Mouse (Mus musculus) cerebellum, adult 8-10 months (tissue): Measurements from ENCODE around the gene Id1.

Experiments
- DNase-seq: peaks from one replicate; pipeline ENCODE4 v3.0.0; 2022

Gene Id1

DNA sequence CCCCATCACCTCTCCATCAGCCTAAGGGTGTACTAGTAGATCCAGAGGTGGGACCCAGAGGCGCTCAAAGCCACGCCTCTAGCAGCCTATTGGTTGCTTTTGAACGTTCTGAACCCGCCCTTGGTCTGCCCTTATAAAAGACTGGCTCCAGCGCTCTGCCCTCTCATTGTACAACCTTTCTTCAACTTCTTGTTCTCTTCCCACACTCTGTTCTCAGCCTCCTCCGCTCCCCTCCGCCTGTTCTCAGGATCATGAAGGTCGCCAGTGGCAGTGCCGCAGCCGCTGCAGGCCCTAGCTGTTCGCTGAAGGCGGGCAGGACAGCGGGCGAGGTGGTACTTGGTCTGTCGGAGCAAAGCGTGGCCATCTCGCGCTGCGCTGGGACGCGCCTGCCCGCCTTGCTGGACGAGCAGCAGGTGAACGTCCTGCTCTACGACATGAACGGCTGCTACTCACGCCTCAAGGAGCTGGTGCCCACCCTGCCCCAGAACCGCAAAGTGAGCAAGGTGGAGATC lies at the start of gene Id1:
Gene Id1, plus strand, starts transcription at position 162 of the 512 bp plus-strand sequence.
- no peak for DNase-seq

DNA sequence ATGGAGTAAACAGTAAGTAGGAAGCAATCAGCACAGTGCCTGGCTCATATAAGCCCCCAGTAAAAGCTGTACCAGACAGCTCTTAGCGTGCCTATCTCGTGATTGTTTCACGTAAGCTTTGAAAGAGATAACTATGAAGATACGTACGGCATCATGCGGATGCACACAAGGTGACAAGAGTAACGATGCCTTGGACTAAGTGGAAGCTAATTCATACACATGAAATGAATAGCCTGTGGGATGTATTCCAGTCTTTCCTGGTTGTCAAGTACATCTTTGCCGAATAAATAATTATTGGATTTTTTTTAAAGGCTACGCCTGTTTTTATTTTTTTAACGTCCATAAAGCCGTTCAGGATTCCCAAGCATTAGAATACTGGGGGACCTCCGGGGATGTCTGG lies 49.7 kb upstream of the Id1 start:
- DNase-seq: no peak

- DNase-seq: peak; percentile 90
Measured at GRCm38 (mm10) chr2:152686806-152687267, 49.2 kb upstream of the Id1 start, which contains the start of gene Mcts2. TSS of gene Mcts2 (plus strand) at chr2:152687035.

DNA sequence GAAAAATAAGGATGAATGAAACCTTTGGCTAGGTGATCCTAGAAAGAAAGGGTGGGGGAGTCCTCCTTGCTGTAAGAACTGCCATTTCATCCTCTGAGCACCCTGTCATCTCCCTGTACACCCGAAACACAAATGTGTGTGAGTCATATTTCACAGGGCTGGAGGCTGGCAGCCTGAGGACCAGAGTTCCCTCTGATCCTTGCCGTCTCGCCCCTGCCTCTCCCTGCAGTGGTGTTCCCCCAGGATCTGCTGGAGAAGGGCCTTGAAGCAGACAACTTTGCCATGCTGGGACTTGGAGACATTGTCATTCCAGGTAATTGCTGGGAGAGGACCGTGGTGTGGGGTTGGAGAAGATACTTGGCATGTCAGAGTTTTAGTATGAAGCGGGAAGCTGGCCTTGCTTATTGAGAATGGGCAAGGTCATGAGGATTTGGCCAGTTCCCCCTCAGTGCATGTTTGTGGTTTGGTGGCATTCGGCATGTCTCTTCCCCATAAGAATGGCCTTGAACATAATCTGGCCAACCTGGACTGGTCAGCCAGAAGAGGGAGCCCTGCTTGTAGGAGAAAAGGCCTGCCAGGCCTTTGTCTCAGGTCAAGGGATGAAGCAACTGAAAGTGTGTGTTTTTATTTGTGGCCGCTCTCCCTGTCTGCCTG lies 44.4 kb upstream of the Id1 start:
- no peak for DNase-seq

DNA sequence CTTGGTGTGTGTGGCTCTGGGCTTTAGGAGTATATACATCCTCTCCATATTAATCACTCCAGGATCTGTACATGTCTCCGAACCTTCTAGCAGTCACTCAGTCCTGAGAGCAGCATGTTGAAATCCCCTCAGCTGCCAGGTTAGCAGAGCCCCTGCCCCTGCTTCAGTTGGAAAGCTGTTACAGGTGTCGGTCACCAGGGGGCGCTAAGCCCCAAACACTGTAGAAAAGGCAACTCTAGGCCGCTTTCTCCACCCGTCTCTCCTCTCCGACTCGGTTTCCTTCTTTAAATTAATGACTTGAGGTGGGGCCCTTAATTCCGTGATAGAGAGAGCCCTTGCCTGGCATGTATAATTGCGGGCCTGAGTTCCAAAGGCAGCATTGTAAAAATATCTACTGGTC lies 42.8 kb upstream of the Id1 start:
- DNase-seq: peak; percentile 73

- no peak for DNase-seq
Measured at GRCm38 (mm10) chr2:152693735-152694134, 42.3 kb upstream of the Id1 start.

DNA sequence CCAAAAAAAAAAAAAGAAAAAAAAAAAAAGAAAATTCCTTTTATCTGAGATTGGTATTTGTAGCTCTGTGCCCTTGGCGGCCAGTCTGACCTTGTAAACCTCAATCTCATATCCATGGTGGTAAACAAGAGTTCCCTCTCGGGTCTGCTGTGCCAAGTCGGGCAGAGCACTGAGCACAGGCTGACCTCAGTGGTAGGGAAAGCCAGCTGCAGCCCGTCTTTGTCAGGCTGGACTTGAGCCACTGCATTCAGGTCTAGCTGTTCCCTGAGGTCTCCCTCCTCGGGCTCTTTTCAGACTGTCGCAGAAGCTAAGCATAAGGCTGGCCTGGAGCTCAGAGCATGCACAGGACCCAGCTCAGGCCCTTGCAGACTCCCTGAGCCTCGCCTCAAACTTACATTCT lies 41.3 kb upstream of the Id1 start:
- DNase-seq: no peak

DNA sequence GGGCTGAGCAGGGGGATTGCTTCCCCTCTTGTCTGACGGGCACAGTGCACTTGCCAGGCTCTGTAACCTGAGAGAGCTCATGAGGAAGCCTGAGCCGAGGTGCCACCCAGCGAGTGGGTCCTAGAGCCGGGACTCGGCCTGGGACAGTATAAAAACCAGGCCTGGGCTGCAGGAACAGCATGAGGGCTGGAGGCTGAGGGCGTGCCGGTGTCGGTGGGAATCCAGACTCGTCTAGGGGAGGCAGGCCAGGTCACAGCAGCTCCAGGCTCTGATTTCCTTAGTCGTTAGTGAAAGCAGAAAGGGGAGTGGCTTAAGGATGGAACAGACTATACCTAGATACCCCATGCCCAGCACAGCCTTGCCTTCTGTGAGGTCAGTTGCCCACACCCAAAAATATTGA lies 40.0 kb upstream of the Id1 start:
- DNase-seq: no peak

DNA sequence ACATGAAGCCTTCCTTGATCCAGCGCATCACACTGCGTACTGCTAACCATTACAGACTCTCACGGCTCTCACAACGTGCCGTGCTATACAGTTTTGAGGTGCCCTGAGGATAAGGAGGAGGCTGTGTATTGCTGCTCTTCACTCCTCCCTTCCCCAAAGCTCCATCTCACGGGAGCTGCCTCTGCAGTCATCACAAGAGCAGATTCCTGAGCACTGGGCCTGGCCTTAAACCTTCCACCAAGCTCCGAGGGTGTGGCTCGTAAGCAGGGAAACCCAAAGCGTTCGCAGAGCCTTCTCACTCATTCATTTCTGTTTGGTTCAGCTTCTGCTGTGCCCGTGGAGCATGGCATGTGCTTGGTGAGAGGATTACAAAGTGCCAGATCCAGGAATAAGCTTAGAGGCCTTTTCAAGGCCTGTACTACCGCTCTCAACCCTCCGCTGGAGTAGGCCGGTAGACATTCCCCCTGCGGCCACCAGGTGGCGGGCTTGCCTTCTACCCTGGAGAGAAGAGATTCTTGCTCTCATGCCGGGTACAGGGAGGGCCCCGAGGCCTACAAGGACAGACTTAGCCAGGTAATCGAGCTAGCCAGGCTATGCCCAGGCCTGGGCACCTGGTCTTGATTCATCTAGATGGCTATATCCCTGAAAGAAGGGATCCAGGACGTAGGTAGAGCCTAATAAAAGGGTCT lies 39.4 kb upstream of the Id1 start:
- peak; percentile 96 for DNase-seq

DNA sequence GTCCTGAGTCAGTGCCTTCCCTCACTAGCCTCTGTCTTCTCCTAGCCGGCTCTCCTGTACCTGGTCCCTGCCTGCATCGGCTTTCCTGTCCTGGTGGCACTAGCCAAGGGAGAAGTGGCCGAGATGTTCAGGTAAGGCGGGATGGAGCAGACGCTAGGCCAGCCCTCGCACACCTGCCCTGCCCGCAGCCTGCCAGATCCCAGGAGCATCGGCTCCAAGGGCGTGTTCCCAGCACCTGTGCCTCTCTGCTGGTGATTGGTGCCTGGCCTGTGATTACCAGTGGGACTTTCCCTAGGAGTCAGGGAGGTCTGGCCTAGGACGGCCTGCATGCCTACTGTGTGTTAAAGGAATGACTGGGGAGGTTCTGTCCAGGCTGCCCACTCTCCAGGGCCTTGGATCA lies 35.9 kb upstream of the Id1 start:
- DNase-seq: peak; percentile 54

DNA sequence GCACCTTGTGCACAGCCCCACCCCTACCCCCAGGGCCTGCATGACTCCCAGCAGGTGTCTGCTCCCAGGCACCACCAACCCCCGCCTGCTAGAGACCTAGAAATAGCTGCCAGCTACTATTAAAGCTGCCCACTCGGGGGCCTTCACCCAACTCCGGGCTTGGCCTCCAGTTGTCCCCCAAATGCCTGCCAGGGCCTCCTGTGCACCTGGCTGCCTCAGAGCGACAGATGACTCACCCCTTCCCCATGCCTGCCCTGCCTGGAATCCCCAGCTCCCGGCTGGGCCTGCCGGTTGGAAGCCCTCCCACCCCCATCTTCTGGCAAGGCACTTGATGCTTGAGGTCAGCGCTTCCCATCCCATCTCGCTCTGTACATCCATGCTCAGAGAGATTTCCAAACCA lies 35.3 kb upstream of the Id1 start:
- DNase-seq: peak; percentile 61

- peak; percentile 46 for DNase-seq
Measured at GRCm38 (mm10) chr2:152703596-152704255, 32.3 kb upstream of the Id1 start.

DNA sequence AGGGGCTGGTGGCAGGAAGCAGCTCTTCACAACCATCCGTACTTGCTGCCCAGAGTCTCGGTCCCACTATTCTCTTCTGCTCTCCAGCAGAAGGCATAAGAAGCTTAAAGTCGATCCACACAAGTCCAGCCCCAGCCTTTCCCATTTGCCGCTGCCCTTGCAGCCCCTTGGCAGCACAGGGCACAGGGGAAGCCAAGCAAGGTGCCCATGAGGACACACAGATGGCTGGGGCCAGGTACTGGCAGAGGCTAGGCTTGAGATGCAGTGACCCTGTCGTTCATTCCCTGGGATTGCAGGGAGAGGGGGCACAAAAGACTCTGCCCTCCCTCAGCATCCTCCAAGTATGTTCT lies 31.8 kb upstream of the Id1 start:
- peak; percentile 71 for DNase-seq

DNA sequence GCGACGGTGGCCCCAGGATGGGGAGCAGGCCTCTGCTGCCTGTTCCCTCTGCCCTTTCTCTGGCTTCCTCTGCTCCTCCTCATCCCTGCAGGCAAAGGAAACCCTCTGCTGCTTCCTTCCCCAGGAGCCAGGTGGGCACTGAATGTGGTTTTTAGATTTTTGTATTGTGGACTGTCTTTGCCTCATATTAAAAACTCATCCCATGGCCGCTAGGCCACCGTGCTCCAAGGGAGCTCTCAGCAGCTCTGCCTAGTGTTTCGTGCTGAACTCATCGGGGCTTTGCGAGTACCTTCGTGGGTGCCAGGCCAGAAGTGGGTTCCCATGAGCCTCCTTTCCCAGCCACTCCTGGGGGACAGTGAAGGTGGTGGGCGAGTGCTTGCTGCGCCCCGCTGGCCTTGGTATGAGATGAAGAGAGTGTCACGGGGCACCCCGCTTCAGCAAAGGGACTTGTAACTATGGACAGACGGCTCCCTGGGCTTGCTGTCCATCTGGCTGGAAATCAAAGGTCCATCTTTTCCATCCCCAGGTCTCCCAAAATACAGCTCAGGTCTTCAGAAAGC lies 31.2 kb upstream of the Id1 start:
- DNase-seq: peak; percentile 51

- DNase-seq: peak; percentile 57
Measured at GRCm38 (mm10) chr2:152705993-152706571, 30.0 kb upstream of the Id1 start.

DNA sequence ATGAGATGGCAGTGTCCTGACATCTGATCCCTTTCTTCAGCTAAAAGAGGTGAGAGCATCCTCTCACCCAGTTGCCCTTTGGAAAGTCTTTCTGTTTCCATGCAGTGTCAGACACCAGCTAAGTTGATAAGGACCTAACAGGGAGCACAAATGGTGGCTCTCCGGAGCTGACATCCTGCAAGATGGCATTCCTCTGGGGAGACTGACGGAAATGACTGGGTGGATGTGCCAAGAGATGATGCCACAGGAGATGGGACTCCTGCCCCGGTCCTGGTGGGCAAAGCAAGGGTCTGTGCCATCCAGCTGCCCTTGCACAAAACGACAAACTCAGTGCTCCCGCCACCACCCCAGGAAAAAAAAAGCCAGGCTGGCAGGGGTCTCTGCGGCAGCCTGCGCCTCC lies 28.9 kb upstream of the Id1 start:
- DNase-seq: peak; percentile 43

GRCm38 (mm10) chr2:152707627-152708026 lies 28.4 kb upstream of the Id1 start:
- DNase-seq: peak; percentile 73

DNA sequence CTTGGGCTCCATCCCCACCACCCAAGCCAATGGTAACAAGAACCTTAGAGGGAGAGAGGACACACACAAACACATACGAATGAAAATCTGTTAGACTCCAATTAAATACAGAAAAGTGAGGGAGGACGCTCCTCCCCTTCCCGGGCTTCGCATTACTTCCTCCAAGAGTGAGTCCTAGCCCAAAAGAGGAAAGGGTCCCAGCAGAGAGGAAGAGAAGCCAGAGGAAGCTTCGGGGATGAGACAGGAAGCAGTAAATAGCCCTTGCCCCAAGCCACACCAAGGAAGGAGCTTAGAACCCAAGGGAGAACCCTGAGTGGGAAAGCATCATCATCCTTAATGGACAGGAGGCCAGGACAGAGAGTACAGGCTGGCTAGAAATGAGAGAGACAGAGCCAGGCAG lies 27.0 kb upstream of the Id1 start:
- no peak for DNase-seq

GRCm38 (mm10) chr2:152716241-152716772 lies 19.7 kb upstream of the Id1 start:
- DNase-seq: no peak

DNA sequence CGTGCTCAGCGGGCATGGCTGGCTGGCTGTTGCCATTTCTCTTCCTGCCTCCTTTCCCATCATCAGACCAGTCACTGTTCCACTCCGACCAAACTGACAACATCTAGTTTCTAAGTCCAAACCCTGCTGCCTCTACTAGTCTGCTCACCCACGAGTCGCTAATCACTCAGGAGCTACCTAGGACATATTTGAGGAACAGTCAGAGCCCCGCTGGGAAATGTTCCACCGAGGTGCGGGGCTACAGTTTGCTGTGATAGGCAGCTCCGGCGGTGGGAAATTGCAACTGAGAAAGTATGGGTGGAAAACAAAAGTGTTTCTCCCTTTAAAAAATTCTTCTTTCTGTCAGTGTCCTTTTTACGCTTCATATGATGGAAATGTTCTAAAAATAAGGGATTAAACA lies 18.4 kb upstream of the Id1 start:
- no peak for DNase-seq

DNA sequence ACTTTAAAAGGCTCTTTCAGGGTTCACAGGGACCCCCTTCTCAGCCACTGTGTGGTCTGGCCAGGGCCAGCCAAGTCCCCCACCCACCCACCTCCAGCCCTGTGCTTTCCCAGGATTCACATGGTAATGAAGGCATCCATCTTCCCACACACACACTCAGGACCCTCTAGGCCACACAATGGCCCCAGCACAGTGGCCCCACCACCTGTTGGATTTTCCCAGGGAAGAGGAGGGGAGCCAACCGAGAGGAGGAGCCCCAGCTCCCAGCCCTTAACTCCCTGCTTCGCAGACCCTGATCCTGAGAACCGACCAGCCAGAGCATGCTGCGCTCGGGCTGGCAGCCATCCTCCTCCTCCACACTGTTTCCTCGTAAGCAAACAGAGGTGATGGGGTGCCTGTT lies 18.0 kb upstream of the Id1 start:
- no peak for DNase-seq

DNA sequence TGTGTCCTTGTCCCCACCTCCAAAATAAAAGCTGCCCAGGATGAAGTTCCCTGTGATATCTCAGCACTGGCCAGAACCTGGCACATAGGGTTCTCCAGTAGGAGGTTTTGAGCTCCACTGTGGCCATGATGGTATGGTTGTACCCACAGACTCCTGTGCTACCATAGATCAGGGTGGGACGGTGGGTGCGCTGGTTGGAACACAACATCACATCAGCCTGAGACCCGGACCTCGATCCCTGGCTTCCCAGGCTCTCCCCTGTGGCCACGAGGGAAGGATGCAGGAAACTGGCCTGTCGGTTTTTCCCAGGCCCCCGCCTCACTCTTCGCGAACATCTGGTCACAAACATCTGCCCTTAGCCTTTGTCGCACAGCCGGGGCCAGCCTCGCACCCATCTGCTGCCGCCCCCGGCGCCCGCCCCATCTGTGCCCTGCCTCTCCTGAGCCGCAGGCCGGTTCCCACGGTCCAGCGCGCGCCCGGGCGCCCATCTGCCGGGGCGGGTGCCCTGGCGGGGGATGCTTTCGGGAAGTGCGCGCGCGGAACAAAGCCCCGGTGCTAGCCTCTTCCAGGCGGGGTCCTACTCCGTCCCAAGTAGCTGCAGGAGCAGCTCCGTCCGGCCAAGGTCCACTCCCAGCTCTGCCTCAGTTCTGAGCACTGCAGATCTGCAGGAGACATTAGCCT lies 12.3 kb upstream of the Id1 start:
- DNase-seq: no peak
